Mouse (Mus musculus) thymus, adult 2 months (tissue): ENCODE results near the gene Ccr7. TPM values are rescaled to one million over a fixed set of nuclear protein-coding genes. Genes with fewer than 3 reads are reported as not detected.
A peak's percentile ranks its signal among the peaks of the same experiment; 100 is the strongest.

ENCODE experiments used
- DNase-seq: peaks from one replicate; pipeline ENCODE4 v3.0.0; 2021
- H3K27ac ChIP-seq: fragments of 200-500 bp; 2 replicates; pipeline ENCODE4 v1.5.1; 2012; ENCODE audit warnings: low read length, control low read depth; ENCODE audit not compliant: control insufficient read depth, insufficient read depth
- H3K27me3 ChIP-seq: fragments of 200-500 bp; 2 replicates; pipeline ENCODE4 v1.6.1; 2012; ENCODE audit warnings: mild to moderate bottlenecking, low read length, moderate library complexity, mixed read lengths; ENCODE audit not compliant: control insufficient read depth, insufficient read depth
- H3K36me3 ChIP-seq: fragments of 200-500 bp; 2 replicates; pipeline ENCODE4 v1.6.1; 2012; ENCODE audit warnings: mild to moderate bottlenecking, low read length, moderate library complexity; ENCODE audit not compliant: control insufficient read depth, insufficient read depth
- H3K4me1 ChIP-seq: fragments of 200-500 bp; replicated peaks from 2 replicates; pipeline ENCODE4 v1.6.1; 2012; ENCODE audit warnings: low read length; ENCODE audit not compliant: control insufficient read depth, insufficient read depth
- H3K4me3 ChIP-seq: fragments of 200-500 bp; 2 replicates; pipeline ENCODE4 v1.5.1; 2012; ENCODE audit warnings: mild to moderate bottlenecking, low read length, control low read depth, moderate library complexity; ENCODE audit not compliant: control insufficient read depth, insufficient read depth
- CTCF ChIP-seq: fragments of 200-500 bp; IDR thresholded peaks from 2 replicates; pipeline ENCODE4 v1.5.1; 2012; ENCODE audit warnings: mild to moderate bottlenecking, control low read depth, low read length, moderate library complexity, borderline replicate concordance; ENCODE audit not compliant: control insufficient read depth, poor library complexity, insufficient read depth; ENCODE audit errors: extremely low read depth
- POLR2A ChIP-seq: fragments of 200-500 bp; IDR thresholded peaks from 2 replicates; pipeline ENCODE4 v1.6.1; 2012; ENCODE audit warnings: mild to moderate bottlenecking, low read length, control low read depth, moderate library complexity; ENCODE audit not compliant: control insufficient read depth, poor library complexity, insufficient read depth; ENCODE audit errors: extremely low read depth
- WGBS: fragments of 180-500 bp; shearing (Covaris S2); methylation state at CpG from one replicate; pipeline ENCODE4 v1.1.7; 2018; 5-methylcytosine and 5-hydroxymethylcytosine counted together
- polyA plus RNA-seq: library from polyadenylated mRNA; depleted of rRNA; stranded (reverse); fragments of >200 nt; gene quantifications from 2 replicates; pipeline ENCODE4 v1.2.3, GENCODE M21; 2012

Ccr7 gene
- polyA plus RNA-seq, 1 experiment = 240 TPM

- no peak overlapping the region for H3K4me3 ChIP-seq
- DNase-seq = no peak
- peaks cover 23% of the 10 kb centered on the region for H3K4me1 ChIP-seq
- no peaks in the 10 kb centered on the region for H3K36me3 ChIP-seq
- H3K27me3 ChIP-seq = no peaks in the 10 kb centered on the region
- no peak overlapping the region for H3K27ac ChIP-seq
- 92% methylated on average over 9 of the region's 9 CpGs for WGBS
- TF ChIP-seq CTCF (no peak), POLR2A (no peak)
Observed at GRCm38 (mm10) chr11:99155817-99156216, 940 bp upstream of the Ccr7 start.

GRCm38 (mm10) chr11:99153767-99154753 lies 817 bp downstream of the Ccr7 start:
- Histone ChIP-seq H3K27me3 (no peaks in the 10 kb centered on the region), H3K4me3 (peak overlapping the region; percentile 42), H3K4me1 (peaks cover 32% of the 10 kb centered on the region), H3K27ac (peak overlapping the region; percentile 70), H3K36me3 (no peaks in the 10 kb centered on the region)
- TF ChIP-seq CTCF (no peak), POLR2A (no peak)
- DNase-seq = no peak
- 36% methylated on average over 7 of the region's 7 CpGs for WGBS

GRCm38 (mm10) chr11:99152323-99153144 lies 2.3 kb downstream of the Ccr7 start:
- DNase-seq = no peak
- TF ChIP-seq CTCF (no peak), POLR2A (no peak)
- Histone ChIP-seq H3K4me1 (peaks cover 46% of the 10 kb centered on the region), H3K27ac (peak overlapping the region; percentile 50; the same call in 1 of the 2 replicates), H3K4me3 (peak overlapping the region; percentile 25; the same call in 1 of the 2 replicates), H3K36me3 (no peaks in the 10 kb centered on the region), H3K27me3 (no peaks in the 10 kb centered on the region)
- 90% methylated on average over 7 of the region's 7 CpGs for WGBS

GRCm38 (mm10) chr11:99151333-99151930 lies 3.4 kb downstream of the Ccr7 start:
- H3K36me3 ChIP-seq = no peaks in the 10 kb centered on the region
- peaks cover 56% of the 10 kb centered on the region for H3K4me1 ChIP-seq
- WGBS = 89% methylated on average over 11 of the region's 11 CpGs
- TF ChIP-seq CTCF = no peak
- TF ChIP-seq POLR2A = no peak
- peak overlapping the region; percentile 25 for H3K4me3 ChIP-seq
- DNase-seq = no peak
- H3K27me3 ChIP-seq = no peaks in the 10 kb centered on the region
- peak overlapping the region; percentile 34; the same call in 1 of the 2 replicates for H3K27ac ChIP-seq

- H3K4me3 ChIP-seq = peak overlapping the region; percentile 25
- H3K4me1 ChIP-seq = peaks cover 57% of the 10 kb centered on the region
- no peaks in the 10 kb centered on the region for H3K36me3 ChIP-seq
- peak overlapping the region; percentile 34; the same call in 1 of the 2 replicates for H3K27ac ChIP-seq
- DNase-seq = no peak
- H3K27me3 ChIP-seq = no peaks in the 10 kb centered on the region
- TF ChIP-seq CTCF = no peak
- no peak for TF ChIP-seq POLR2A
- WGBS = 84% methylated on average over 7 of the region's 7 CpGs
Observed at GRCm38 (mm10) chr11:99150889-99151288, 4.0 kb downstream of the Ccr7 start.
